Mouse (Mus musculus): ENCODE results near the gene Tesc.

Gene Tesc

DNA sequence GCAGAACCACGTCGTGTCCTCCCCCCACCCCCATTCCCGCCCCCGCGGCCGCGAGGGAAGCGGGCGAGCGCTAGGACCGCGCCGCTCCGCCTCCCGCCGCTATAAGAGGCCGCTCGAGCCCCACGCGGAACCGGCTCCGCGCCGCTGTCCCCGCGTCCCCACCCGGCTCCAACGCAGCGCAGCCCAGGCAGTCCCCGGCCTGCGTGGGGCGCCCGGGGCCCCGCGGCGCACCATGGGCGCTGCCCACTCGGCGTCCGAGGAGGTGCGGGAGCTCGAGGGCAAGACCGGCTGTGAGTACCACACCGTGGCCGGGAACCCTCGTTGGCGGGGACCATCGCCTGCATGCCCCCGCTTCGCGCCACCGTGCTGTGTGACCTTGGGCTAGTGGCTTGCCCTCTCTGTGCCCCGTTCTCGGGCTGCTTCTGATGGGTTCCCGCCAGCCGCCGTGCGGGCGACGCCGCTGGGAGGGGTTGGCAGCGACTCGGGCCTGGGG, at the start of gene Tesc:
Gene Tesc (plus strand): TSS at position 46 of the 493 bp plus-strand sequence.
- peak in 1 of 2 experiments; percentile 44 for DNase-seq (ENCODE audit: low spot score in 2 of 2)

- DNase-seq (ENCODE audit: low spot score in 2 of 2): no peak
Observed at GRCm38 (mm10) chr5:117978159-117978697, 49.3 kb upstream of the Tesc start.

- DNase-seq (ENCODE audit: low spot score in 2 of 2): no peak
Observed at GRCm38 (mm10) chr5:117979082-117979481, 48.5 kb upstream of the Tesc start.

DNA sequence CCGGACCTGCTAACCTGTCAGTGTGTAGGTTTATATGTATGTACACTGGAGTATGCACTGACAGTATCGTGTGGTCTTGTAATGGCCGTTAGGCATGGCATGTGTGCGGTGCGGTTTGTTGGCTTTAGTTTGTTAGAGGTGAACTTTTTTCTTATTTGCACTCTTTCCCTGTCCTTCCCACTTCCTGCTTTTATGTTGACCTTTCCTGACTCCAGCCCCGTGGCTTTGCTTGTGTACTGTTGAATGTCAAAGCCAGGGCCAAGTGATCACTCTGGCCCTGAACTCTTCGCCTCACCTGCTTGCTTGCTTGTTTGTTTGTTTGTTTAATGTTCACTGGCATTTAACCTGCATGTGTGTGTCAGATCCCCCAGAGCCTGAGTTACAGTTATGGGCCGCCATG, 46.6 kb upstream of the Tesc start:
- DNase-seq (ENCODE audit: low spot score in 2 of 2): no peak

GRCm38 (mm10) chr5:117981943-117982342, 45.6 kb upstream of the Tesc start:
- DNase-seq (ENCODE audit: low spot score in 2 of 2): no peak

DNA sequence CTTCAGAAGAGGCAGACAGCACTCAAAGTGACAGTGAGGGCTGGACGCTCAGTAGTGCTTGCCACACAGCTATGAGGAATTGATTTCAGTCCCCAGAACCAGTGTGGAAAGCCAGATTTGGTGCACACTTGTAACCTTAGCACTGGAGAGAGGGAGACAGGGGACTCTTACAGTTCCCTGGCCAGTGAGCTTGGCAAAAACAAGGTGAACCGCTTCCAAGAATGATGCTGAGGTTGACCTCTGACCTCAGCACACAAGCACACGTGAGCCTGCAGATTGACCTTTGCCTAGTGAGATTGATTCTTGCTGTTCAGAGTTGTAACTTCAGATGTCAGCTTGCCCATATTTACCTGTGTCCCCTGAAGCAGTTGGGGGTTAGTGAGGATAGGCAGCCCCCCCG, 41.2 kb upstream of the Tesc start:
- no peak for DNase-seq (ENCODE audit: low spot score in 2 of 2)

GRCm38 (mm10) chr5:117987891-117988290, 39.7 kb upstream of the Tesc start:
- DNase-seq (ENCODE audit: low spot score in 2 of 2): no peak

DNA sequence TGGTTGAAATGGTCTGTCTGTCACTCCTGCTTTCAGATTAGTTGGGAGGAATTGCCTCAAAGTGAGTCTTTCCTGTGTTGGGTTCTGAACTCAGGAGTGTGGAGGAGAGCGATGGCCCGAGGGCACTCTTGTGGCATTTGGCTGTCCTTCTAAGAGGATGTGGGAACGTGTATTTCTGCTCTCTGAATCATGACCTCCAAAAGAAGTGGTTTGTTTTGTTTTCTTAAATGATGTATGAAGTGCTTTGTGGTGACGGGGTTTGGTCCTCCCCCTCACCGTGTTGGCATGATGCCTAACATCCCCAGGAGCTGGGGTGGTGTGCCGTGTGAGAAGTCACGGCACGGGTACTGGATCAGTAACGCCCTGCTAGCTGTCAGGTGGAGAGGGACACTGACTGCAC, 39.2 kb upstream of the Tesc start:
- DNase-seq (ENCODE audit: low spot score in 2 of 2): no peak

GRCm38 (mm10) chr5:117989773-117990172, 37.8 kb upstream of the Tesc start:
- DNase-seq (ENCODE audit: low spot score in 2 of 2): peak; percentile 56 to 68

DNA sequence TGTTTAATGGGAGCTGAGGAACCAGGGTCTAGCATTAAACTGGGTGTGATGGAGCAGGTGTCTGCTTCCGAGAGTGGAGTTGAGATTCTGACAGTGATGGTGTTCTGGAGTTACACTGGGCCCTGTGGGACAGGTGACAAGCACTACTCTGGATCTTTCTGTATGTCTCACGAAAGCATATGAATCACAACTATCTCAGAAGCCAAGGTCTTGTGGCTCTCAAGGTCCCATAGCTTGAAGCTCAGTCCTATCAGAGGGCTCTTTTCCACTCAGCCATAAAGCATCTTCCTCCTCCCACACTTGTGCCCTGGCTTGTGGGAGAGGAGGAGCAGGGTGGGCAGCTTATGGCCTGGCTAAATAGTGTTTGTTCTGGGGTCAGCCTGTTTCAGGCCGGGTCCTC, 36.6 kb upstream of the Tesc start:
- DNase-seq (ENCODE audit: low spot score in 2 of 2): no peak

GRCm38 (mm10) chr5:117993550-117993949, 34.0 kb upstream of the Tesc start:
- DNase-seq (ENCODE audit: low spot score in 2 of 2): no peak

- DNase-seq (ENCODE audit: low spot score in 2 of 2): no peak
Observed at GRCm38 (mm10) chr5:117995372-117995901, 32.1 kb upstream of the Tesc start.

- DNase-seq (ENCODE audit: low spot score in 2 of 2): no peak
Observed at GRCm38 (mm10) chr5:117995911-117996310, 31.6 kb upstream of the Tesc start.

DNA sequence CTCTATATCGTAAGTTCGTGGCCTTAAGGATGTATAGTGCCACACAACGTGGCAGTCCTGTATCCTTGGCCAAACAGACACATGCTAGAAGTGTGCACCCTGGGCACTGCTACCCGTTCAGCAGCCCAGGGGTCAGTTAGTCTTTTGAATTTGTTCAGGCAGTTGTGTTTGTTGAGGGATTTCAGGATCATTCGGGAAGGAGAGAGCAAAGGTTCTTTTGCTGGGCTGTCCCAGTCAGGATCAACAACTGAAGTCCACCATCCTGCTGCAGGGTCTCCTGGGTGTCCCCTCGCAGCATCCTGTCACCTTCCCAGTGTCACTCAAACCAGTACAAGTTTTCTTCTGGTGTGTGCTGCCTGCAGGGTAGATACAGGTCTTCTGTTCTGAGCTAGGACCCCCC, 31.0 kb upstream of the Tesc start:
- DNase-seq (ENCODE audit: low spot score in 2 of 2): no peak

GRCm38 (mm10) chr5:117997434-117997970, 30.0 kb upstream of the Tesc start:
- peak; percentile 33 to 41 for DNase-seq (ENCODE audit: low spot score in 2 of 2)

DNA sequence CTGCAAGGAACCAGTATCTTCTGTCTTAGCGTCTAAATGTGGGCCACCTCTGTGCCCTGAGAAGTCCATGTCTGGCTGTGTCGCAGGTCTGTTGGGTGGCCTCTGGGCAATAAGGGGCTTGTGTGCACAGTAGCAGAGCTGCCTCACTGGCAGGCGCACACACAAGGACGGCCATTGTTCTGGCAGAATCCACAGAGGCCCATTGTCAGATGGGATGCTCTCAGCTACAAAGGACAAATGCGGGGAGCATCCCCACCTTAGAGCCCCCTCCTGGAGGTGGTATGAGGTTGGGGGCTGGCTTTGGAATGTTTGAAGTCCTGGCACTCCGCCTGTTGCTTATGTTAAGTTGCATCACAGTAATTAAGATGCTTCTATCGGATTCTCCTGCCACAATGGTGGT, 28.5 kb upstream of the Tesc start:
- DNase-seq (ENCODE audit: low spot score in 2 of 2): no peak

DNA sequence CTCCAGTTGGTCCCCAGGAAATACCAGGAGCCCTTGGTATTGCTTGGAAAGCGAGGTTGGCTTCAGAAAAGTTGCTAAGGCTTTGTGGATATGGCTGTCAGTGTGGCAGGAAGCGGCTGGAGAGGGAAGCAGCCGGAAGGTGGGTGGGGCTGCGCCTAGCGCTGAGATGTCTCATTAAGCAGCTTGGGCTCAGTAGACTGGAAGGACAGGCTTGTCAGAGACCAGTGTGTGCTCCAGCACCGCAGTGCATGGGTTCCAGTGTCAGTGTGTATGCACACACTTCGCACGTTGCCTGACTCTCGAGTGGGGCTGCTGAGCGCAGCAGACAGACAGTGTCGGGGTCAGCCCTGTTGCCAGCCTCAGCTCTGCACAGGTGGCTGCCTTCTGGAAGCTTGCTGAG, 28.0 kb upstream of the Tesc start:
- no peak for DNase-seq (ENCODE audit: low spot score in 2 of 2)

DNA sequence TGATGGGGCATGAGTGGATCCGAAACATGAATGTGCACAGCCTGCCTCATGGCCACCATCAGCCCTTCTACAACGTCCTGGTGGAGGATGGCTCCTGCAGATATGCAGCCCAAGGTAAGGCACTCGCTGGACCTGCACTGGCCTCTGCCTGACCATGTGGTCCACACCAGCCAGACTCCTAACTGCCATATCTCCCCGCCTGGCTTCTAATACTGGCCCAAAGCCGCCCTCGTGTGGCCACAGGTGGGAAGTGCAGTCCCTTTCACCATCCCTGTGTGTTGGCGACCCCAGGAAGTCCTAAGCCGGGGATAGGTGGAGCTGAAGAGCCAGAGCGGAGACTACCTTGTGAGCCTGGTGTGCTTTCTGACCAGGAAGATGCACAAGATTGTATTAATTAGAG, 25.5 kb upstream of the Tesc start:
- peak; percentile 38 to 53 for DNase-seq (ENCODE audit: low spot score in 2 of 2)

GRCm38 (mm10) chr5:118004619-118005018, 22.9 kb upstream of the Tesc start:
- no peak for DNase-seq (ENCODE audit: low spot score in 2 of 2)

- DNase-seq (ENCODE audit: low spot score in 2 of 2): no peak
Observed at GRCm38 (mm10) chr5:118005728-118006127, 21.8 kb upstream of the Tesc start.

DNA sequence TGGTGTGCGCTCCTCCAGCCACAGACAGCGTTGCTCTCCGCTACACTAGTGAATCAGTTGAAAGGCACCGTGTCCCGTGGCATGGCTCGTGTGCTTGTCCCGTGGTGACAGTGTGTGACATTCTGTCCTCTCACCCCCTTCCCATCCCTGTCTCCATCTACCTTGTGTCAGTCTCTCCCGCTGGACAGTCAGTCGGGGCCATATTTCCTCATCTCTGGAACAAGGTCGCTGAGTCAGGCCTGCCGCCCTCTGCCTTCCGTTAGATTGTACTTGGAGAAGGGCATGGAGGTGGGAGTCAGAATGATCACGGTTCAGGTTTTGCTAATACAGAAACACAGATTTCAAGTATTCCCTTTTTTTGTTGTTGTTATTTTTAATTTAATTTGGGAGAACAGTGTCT, 19.2 kb upstream of the Tesc start:
- DNase-seq (ENCODE audit: low spot score in 2 of 2): no peak

DNA sequence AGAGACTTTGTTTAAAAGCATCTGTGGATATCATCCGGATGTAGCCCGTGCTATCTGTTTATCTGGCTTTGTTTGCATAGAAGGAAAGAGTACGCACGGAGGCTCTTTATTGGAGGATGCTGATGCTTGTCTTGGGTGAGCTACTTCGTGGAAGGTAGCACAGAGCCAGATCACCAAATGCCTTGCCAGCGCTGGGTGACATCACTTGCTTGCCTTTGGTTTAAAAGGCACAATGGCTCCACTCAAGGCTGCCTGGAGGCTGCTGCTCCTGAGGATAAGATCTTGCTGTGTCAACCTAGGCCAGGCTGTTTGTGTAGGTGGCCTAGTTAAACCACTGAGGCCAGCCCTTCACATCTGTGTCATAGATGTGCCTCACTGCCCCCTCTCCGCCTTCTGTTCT, 16.7 kb upstream of the Tesc start:
- DNase-seq (ENCODE audit: low spot score in 2 of 2): no peak

GRCm38 (mm10) chr5:118011796-118012195, 15.7 kb upstream of the Tesc start:
- DNase-seq (ENCODE audit: low spot score in 2 of 2): no peak

GRCm38 (mm10) chr5:118015028-118015427, 12.5 kb upstream of the Tesc start:
- peak; percentile 53 to 69 for DNase-seq (ENCODE audit: low spot score in 2 of 2)
